Mouse (Mus musculus): ENCODE measurements around the gene Gm128.

Gene Gm128

DNA sequence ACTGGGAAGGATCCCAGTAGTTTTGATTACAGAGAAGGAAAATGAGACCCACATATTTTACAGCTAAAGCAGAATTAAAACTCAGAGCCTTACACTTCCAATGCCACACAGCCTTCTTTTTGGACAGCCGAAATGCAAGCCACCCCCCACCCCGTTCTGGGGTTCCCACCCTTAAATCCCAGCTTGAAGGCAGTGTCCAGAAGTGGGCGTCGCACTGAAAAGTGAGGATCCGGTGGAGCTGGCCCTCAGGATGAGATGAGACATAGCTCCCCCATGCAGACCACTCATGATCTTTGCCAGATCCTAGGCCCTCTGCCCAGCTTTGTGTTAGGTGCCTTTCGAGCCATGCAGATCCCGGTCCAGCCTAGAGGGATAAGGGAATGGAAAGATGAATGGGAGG lies at the start of gene Gm128:
TSS of gene Gm128 (minus strand) at position 101 of the 400 bp plus-strand sequence.
- no peak for DNase-seq (ENCODE audit: extremely low spot score, low spot score)

- DNase-seq (ENCODE audit: extremely low spot score, low spot score) = no peak
Observed at GRCm38 (mm10) chr3:95291041-95291440, 49.6 kb upstream of the Gm128 start.

GRCm38 (mm10) chr3:95290156-95290555 lies 48.8 kb upstream of the Gm128 start:
- no peak for DNase-seq (ENCODE audit: extremely low spot score, low spot score)

GRCm38 (mm10) chr3:95289419-95289818 lies 48.0 kb upstream of the Gm128 start:
- no peak for DNase-seq (ENCODE audit: extremely low spot score, low spot score)

DNA sequence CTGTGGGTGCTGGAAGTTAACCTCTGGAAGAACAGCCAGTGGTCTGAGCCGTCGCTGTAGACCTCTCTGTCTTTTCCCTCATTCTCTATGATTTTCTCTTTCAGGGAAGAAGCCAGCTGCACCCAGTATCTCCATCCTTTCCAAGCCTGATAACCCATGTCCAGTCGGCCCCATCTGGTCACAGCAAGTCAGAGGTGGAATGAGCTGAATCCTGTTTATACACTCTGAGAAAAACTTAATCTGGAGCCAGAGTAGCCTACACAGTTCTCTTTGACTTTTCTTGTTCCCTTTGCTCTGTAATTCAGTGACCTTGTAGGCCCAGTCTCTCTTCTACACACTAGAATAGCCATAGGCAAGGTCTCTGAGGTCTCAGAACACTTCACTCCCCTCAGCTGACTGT lies 46.1 kb upstream of the Gm128 start:
- DNase-seq (ENCODE audit: extremely low spot score, low spot score) = no peak

- no peak for DNase-seq (ENCODE audit: extremely low spot score, low spot score)
Observed at GRCm38 (mm10) chr3:95286510-95286909, 45.1 kb upstream of the Gm128 start.

DNA sequence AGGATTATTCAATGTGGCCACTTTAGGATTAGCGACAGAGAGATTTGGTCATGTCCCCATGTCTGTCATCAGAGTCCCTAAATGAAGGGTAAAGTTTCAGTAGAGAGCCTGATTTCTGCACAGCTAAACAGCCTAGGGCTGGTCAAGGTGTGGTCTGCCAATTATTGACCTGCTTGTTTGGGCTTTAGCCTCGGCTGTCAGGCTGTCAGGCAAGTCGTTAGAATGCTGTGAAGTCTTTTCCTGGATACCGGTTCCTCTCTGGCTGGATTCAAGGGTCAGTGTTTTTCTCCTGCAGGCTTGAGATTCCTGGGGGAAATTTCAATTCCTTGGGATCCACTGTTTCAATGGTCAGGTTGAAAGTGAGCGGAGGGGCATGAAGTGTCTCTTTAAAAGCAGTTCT lies 44.6 kb upstream of the Gm128 start:
- no peak for DNase-seq (ENCODE audit: extremely low spot score, low spot score)

DNA sequence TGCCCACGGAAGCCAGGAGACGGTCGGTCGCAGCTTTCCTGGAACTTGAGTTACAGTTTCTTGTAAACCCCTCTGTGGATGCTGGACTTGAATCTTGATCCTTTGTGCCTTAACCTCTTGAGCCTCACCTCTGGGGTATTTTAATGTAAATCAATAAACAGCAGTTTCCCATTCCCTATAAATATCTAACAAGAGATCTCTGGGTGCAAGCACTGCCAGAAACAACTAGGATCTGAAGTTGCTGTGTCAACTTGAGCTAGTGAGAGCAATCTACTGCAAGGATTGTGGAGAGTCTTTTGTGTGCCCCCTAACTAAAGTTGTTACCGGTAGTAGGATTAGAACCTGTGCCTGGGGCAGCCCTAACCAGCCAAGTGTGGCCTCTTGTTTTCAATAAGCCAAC lies 44.0 kb upstream of the Gm128 start:
- DNase-seq (ENCODE audit: extremely low spot score, low spot score) = no peak

- DNase-seq (ENCODE audit: extremely low spot score, low spot score) = no peak
Observed at GRCm38 (mm10) chr3:95284501-95285281, 43.3 kb upstream of the Gm128 start.

DNA sequence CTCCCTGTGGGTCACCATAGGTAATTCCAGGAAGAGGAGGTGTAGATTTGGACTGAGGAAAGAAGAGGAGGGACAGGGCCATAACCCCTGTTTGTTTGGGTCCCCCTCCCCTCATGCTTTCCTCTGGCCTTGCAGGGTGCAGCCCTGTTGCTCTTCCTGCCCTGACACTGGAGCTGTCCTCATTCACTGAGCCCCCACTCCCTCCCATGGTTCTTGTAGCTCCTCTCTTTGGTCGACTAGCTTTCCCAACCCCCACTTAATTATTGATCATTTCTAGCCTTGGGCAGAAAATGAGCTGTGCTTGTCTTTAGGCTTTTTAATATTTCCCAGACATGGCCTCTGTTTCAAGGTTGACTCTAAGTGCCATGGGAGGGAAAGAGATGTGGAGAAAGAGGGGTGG lies 42.7 kb upstream of the Gm128 start:
- DNase-seq (ENCODE audit: extremely low spot score, low spot score) = no peak

GRCm38 (mm10) chr3:95283589-95283941 lies 42.2 kb upstream of the Gm128 start:
- no peak for DNase-seq (ENCODE audit: extremely low spot score, low spot score)

- peak; percentile 84 for DNase-seq (ENCODE audit: extremely low spot score, low spot score)
Observed at GRCm38 (mm10) chr3:95282865-95283588, 41.6 kb upstream of the Gm128 start.

GRCm38 (mm10) chr3:95282381-95282864 lies 41.0 kb upstream of the Gm128 start:
- DNase-seq (ENCODE audit: extremely low spot score, low spot score) = no peak

GRCm38 (mm10) chr3:95281216-95282126 lies 40.1 kb upstream of the Gm128 start, which contains the start of the genes Mindy1 and Prune1:
Gene Mindy1, plus strand, starts transcription at chr3:95281345.
Gene Prune1, minus strand, starts transcription at chr3:95282076.
- peak; percentile 97 for DNase-seq (ENCODE audit: extremely low spot score, low spot score)

DNA sequence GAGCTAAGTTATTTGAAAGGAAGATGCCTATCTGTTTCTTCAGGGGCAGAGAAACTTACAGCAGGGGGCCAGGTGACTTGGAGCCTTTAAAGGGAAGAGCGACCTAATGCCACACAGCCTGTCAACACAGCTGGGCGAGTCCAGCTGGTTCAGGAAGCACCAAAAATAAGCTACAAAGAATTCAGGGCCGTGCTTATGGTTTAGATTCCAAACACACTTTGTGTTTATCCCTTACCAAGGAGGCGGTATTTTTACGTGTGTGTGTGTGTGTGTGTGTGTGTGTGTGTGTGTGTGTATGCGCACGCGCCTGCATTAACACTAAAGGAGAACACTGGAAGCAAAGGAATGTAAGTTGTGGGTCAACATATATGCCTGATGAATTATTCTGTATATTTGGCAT lies 39.3 kb upstream of the Gm128 start:
- peak; percentile 29 for DNase-seq (ENCODE audit: extremely low spot score, low spot score)

GRCm38 (mm10) chr3:95277149-95277551 lies 35.8 kb upstream of the Gm128 start:
- no peak for DNase-seq (ENCODE audit: extremely low spot score, low spot score)

- DNase-seq (ENCODE audit: extremely low spot score, low spot score) = no peak
Observed at GRCm38 (mm10) chr3:95276428-95276934, 35.1 kb upstream of the Gm128 start.

GRCm38 (mm10) chr3:95275161-95275560 lies 33.8 kb upstream of the Gm128 start:
- DNase-seq (ENCODE audit: extremely low spot score, low spot score) = no peak

DNA sequence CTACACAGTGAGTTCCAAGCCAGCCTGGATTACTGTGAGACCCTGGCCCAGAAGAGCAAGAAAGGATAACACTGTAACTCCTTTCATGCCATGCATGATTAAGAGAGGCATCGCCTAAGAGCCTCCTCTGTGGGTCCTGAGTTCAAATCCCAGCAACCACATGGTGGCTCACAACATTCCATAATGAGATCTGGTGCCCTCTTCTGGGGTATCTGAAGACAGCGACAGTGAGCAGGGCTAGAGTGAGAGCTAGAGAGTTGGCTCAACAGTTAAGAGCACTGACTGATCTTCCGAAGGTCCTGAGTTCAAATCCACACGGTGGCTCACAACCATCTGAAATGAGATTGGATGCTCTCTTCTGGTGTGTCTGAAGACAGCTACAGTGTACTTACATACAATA lies 33.1 kb upstream of the Gm128 start:
- DNase-seq (ENCODE audit: extremely low spot score, low spot score) = no peak

GRCm38 (mm10) chr3:95273471-95273870 lies 32.1 kb upstream of the Gm128 start:
- DNase-seq (ENCODE audit: extremely low spot score, low spot score) = no peak

DNA sequence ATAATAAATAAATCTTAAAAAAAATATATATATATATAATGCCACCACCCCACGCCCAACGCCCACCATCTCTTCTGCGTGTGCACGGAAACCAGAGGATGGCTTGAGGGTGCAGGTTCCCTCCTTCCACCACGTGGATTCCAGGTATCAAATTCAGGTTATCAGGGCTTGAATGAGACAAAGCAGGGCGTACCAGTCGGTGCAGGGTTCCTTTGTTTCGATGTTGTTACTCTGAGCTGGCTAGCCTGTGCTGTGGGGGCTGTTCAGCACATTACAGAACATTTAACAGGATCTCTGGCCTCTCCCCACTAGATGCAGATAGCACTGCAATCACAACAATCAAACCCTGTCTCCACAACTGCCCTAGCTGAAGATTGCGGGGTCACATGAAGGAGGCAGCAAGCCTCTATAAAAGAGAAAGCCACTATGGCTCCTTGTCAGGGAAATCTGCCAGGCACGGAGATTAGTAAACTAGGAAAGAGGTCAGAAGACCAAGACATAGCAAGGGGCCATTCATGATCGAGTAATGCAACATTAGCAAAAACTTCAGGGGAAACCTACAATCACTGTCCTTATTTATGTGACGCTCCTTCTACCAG lies 29.5 kb upstream of the Gm128 start:
- no peak for DNase-seq (ENCODE audit: extremely low spot score, low spot score)

Measured in neural tube, embryonic 10.5 days (tissue).